Mouse (Mus musculus) 3134 (cell line): ENCODE data around the gene Dmbx1.

Source experiments
- DNase-seq: peaks from one replicate; pipeline ENCODE4 v3.0.0-alpha.2; 2011; ENCODE audit warnings: low spot score; ENCODE audit not compliant: insufficient read length; ENCODE audit errors: extremely low read depth

Gene Dmbx1

DNA sequence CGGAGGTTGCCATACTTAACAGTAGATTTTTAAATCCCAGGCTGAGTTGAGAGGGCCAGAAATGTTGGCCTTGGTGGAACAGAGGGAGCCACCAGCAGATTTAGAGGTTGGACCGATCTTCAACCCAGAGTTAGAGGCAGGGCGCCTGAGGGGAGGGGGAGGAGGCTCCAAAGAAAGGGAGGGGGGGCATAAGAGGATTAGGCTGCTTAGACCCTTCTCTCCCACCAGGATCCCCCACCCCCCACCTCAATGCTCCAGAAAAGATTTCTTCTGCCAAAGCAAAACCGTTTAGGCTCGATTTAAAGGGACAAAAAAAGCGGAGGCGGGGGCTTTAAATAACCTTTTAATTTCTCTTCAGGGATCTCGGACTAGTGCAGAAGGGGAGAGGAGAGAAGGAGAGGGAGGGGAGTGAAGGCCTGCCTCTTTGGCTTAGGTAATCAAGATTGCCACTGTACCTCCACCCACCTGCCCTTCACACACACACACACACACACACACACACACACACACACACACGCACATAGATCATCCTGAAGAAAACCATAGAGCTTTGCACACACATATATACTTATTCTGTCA, 1.6 kb upstream of the Dmbx1 start:
- DNase-seq, result no peak

GRCm38 (mm10) chr4:115940681-115941080, 955 bp upstream of the Dmbx1 start:
- DNase-seq, result no peak

- no peak for DNase-seq
These were observed 1.2 kb downstream of the Dmbx1 start for GRCm38 (mm10) chr4:115938276-115939160.

- DNase-seq, result no peak
These were observed 2.4 kb downstream of the Dmbx1 start for GRCm38 (mm10) chr4:115937061-115937976.

- DNase-seq, result no peak
These were observed 3.1 kb downstream of the Dmbx1 start for GRCm38 (mm10) chr4:115936646-115937045.

DNA sequence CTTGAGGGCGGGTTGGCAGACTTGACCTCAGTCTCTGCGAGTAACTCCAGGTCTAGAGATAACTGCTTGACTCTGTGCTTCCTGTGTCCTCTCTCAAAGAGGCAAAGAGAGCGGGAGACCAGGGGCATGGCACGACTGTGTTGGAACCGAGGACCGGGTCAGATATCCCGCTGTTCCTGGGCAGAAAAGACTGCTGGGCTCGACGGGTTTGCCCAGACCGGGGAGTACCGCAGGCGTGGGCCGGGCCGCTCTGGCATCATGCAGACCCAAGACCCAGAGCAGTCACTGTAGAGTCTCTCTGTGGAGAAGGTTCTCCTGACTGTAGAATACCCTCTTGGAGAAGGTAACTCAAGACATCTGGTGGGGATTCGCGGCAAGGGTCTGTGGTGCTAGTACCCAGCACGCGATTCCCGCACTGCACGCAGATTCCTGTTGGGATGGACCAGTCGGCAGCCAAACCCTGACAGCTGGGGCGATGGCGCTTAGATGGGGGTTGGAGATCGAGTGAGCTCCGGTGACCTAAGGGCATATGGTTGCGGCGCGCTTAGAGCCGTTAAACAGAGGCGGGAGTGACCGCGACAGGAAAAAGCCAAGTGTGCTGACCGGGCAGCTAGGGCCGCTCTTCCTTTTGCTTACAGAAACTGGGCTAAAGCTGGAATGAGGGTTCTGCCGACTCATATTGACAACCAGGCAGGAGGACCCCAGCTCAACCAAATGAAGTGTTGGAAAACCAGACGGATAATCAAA, 3.7 kb downstream of the Dmbx1 start:
- DNase-seq, result no peak

- no peak for DNase-seq
These were observed 8.1 kb downstream of the Dmbx1 start for GRCm38 (mm10) chr4:115931556-115932088.

GRCm38 (mm10) chr4:115927637-115928036, 12.1 kb downstream of the Dmbx1 start:
- DNase-seq, result no peak

DNA sequence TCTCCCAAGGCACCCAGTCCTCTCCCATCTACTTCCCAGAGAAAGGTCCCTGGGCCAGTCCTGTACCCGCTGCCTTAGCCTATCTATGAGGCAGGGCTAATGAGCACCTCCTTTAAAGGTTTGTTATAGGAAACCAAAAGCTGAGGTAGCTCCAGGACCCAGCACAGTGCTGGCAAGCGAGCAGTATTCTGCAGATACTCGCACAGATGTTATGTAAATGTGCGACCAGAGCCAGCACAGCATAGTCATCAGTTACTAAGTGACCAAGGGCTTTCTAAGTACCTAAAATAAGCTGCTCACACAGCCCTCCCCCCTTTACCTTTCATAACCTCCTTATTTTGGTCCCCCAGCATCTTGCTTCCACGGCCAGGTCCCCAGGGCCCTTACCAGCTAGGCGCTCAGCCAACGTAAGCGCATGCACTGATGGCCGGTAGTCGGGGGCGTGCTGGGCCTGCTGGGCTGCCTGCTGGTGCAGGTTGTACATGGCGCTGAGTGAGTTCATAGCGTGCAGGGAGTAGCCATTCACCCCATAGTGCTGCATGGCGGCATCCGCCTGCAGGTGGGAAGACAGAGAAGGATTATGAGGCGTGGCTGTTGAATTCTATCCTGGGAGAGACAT, 16.4 kb downstream of the Dmbx1 start:
- DNase-seq, result peak; percentile 43

- DNase-seq, result peak; percentile 65
These were observed 17.0 kb downstream of the Dmbx1 start for GRCm38 (mm10) chr4:115922688-115923087.

- no peak for DNase-seq
These were observed 19.8 kb downstream of the Dmbx1 start for GRCm38 (mm10) chr4:115919911-115920310.

DNA sequence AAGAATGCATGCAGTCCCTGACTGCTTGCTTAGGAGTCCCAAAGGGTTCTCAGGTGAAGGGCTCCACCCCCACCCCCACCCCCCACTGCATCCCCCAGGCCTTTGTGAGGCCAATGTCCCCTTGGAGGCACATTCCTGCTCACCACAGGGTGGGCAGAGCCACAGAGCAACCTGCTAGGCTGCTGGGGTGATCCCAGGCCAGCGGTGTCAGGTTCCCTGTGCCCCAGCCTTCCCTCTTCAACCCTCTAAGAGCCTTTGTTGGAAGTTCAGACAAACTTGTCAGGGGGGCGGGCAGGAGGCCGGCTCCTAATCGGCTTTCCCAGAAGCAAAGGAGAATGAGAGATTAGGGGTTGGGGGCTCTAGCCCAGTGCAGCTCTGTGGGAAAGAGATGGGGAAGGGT, 28.1 kb downstream of the Dmbx1 start:
- no peak for DNase-seq

DNA sequence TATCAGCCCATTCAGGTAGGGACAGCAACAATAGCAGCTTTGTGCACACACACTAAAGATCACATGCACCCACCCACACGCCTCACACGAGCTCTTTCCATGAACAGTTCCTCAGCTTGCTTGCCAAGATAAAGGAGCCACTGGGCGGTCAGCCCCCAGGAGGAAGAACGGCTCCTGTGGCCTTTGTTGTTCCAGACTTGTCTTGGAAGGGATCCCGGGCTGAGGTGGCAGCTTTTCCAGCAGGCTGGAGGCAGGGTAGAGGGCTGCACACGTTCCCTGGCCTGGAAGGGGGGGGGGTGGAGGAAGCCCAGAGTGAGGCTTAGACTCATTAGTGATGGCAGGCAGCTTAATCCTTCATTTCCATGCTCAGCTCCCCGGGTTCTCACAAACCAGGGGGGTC, 31.1 kb downstream of the Dmbx1 start:
- no peak for DNase-seq

DNA sequence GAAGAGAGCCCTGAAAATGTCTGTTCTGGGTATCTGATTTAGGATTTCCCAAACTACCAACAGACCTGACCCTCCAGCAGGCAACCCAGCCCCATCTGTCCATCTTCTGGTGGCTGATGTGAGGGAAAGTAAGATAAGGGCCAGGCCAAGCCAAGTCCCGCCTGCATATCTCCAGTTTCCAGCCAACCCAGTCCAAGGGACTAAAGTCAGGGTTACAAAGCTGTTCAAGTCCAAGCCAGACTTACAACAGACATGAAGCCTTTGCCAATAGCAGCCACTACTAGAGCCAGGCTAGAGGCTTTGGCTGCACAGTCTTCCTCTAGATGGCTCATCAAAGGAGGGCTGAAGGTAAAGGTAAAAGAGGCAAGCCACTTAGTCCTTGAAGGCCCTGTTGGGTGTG, 31.7 kb downstream of the Dmbx1 start:
- no peak for DNase-seq

GRCm38 (mm10) chr4:115906791-115907190, 32.9 kb downstream of the Dmbx1 start:
- no peak for DNase-seq

DNA sequence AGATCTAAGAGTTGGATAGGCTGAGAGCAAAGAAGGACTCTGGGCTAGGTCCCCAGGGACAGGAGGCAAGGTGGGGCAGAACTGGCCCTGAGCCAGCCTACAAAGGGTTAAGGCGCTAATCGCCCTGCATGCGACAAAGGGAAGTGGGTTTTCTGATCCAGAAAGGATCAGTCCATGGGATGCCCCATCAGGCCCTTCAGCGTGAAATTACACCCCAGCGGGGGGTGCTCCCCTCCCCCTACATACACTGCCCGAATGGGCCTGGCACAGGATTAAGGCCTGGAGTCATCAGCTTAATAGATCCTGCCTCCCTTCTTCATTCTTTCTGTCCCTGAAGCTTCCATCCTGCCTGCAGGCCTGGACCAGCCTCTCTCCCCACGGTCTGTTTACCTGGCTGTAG, 34.0 kb downstream of the Dmbx1 start:
- DNase-seq, result no peak

DNA sequence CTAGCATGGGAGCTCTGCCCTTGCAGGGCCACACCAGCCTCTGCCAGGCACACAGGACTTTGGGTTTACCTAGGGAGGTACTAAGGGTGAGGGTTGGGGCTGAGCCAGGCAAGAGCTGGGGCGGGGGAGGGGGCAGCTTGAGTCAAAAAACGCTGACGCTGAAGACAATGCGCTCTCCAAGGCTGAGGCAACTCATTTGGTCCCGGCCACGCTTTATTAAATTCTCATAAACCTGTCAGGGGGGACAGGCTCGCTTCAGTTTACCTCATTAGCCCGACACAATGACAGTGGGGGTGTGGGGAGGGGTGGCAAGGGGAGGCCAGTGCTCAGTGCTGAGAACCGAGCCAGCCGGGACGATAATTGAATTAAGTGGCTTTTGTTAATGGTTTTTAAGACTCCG, 35.4 kb downstream of the Dmbx1 start:
- DNase-seq, result no peak

GRCm38 (mm10) chr4:115902816-115903215, 36.9 kb downstream of the Dmbx1 start:
- no peak for DNase-seq

DNA sequence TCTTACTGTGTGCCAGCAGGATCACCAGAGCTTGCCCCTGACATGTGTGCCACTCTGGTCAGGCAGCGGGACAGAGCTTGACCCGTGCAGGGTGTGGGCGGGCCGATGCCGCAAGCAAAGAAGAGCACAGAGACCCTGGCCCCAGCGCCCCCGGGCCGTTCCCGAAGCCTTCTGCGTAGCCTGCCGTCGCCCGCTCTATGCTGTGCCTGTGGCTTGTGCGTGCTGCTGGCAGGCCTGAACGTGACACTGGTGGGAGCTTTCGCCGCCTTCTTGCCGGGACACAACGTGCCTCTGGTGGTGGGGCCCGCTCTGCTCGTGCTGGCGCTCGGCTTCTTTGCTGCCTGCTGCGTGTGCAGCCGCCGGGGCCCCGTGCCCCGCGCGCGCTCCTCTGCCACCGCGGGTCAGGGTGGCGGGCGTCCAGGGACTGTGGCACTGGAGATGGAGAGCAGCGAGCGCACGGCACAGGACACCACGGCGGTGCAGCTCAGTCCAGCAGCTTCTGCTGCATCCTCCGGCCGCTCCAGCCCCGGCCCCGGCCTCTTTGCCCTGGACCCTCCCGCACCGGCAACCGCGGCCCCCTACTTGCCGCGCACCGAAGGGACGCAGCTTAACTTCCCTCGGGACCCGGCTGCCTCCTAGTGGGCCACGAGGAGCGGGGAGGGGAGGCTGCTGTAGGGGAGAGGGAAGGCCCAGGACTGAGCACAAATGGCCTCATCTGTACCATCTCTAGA, 41.7 kb downstream of the Dmbx1 start:
- no peak for DNase-seq
